Mouse (Mus musculus) hindbrain, embryonic 14.5 days (tissue): ENCODE measurements at regions not wholly inside any gene's neighbourhood (a gene's known extent, or its start where the extent isn't known, plus 50 kb on each side); places are given as distances from the start of the nearest gene placed in this dataset.

Experiments
- ATAC-seq: fragments of 200-750 bp; cut with Nextera tagmentation; 2 replicates; pipeline ENCODE4 v1.8.0; 2017; ENCODE audit warnings: moderate number of reproducible peaks, mild to moderate bottlenecking, moderate TSS enrichment, moderate library complexity; ENCODE audit not compliant: low FRiP score
- DNase-seq: peaks from one replicate; pipeline ENCODE4 v3.0.0-alpha.2; 2015; ENCODE audit warnings: low spot score
- H3K27ac ChIP-seq: fragments of 300-500 bp; sonication (generic); 2 replicates; pipeline ENCODE4 v1.5.1; 2014; ENCODE audit warnings: mild to moderate bottlenecking, moderate library complexity
- H3K27me3 ChIP-seq: fragments of 300-500 bp; sonication (generic); 2 replicates; pipeline ENCODE4 v1.6.1; 2014; ENCODE audit warnings: mild to moderate bottlenecking, low read length, mixed read lengths; ENCODE audit not compliant: control insufficient read depth, insufficient read depth
- H3K36me3 ChIP-seq: fragments of 300-500 bp; sonication (generic); replicated peaks from 2 replicates; pipeline ENCODE4 v1.6.1; 2014; ENCODE audit not compliant: control insufficient read depth, insufficient read depth
- H3K4me1 ChIP-seq: fragments of 300-500 bp; sonication (generic); replicated peaks from 2 replicates; pipeline ENCODE4 v1.6.1; 2014; ENCODE audit warnings: antibody characterized with exemption, low read length, mixed read lengths; ENCODE audit not compliant: control insufficient read depth, insufficient read depth
- H3K4me2 ChIP-seq: fragments of 300-500 bp; sonication (generic); replicated peaks from 2 replicates; pipeline ENCODE4 v1.6.1; 2014; ENCODE audit warnings: mild to moderate bottlenecking, moderate library complexity
- H3K4me3 ChIP-seq: fragments of 300-500 bp; sonication (generic); replicated peaks from 2 replicates; pipeline ENCODE4 v1.5.1; 2014; ENCODE audit warnings: mild to moderate bottlenecking, low read length
- H3K9ac ChIP-seq: fragments of 300-500 bp; sonication (generic); 2 replicates; pipeline ENCODE4 v1.6.1; 2014
- H3K9me3 ChIP-seq: fragments of 300-500 bp; sonication (generic); 2 replicates; pipeline ENCODE4 v1.6.1; 2016; ENCODE audit warnings: low read length; ENCODE audit not compliant: control insufficient read depth
- WGBS: fragments of 180-500 bp; shearing (Covaris S2); extraction: QIAGEN DNeasy Blood & Tissue Kit; methylation state at CpG from one replicate; pipeline ENCODE4 v1.1.7; 2014; 5-methylcytosine and 5-hydroxymethylcytosine counted together

DNA sequence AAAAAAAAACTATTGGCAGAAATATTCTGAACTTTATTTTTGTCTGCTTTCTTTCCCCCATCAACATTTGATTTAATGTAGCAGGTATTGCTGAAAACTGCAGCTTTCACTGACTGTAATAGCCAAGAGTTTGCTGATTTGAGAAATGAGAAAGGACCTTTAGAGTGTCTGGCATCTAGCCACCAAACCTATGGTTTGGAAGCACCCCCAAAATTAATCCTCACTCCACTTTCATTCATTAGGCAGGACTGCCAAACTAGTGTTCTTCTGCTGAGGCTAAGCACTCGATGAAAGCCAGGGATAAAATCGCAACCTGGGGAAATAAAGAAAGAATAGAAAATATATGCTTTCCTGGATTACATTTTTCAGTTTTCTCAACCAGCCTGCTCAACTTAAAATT lies 320.4 kb downstream of the Atp6ap1l start:
- Histone ChIP-seq H3K9ac (no peak overlapping the region), H3K36me3 (no peaks in the 10 kb centered on the region), H3K4me3 (no peak overlapping the region), H3K9me3 (no peaks in the 10 kb centered on the region), H3K27me3 (no peaks in the 10 kb centered on the region), H3K4me2 (no peak overlapping the region), H3K4me1 (no peaks in the 10 kb centered on the region), H3K27ac (no peak overlapping the region)
- no peak for DNase-seq
- no peak for ATAC-seq
- 92% methylated on average over 2 of the region's 2 CpGs for WGBS

DNA sequence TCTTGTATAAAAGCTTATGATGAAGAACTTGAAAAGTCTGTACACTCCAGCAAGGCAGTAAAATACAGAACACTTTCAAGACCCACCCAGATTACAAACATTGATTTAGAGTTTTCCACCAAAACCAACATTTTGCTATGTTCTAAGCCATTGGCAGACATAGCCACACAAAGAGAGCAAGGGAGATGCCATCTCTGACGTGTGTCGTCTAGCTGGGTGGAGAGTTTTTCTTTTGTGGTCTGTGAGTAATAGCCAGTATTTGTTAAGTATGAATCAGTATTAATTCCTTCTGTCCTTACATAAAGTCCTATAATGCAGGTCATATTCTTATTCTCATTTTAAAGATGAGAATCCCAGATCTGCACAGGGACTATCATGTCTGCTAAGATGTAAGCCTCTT lies 329.8 kb downstream of the Atp6ap1l start:
- Histone ChIP-seq H3K4me2 (no peak overlapping the region), H3K27me3 (no peaks in the 10 kb centered on the region), H3K4me3 (no peak overlapping the region), H3K27ac (no peak overlapping the region), H3K9ac (no peak overlapping the region), H3K9me3 (no peaks in the 10 kb centered on the region), H3K4me1 (no peaks in the 10 kb centered on the region), H3K36me3 (no peaks in the 10 kb centered on the region)
- 94% methylated on average over 2 of the region's 2 CpGs for WGBS
- ATAC-seq, result no peak
- DNase-seq, result no peak

DNA sequence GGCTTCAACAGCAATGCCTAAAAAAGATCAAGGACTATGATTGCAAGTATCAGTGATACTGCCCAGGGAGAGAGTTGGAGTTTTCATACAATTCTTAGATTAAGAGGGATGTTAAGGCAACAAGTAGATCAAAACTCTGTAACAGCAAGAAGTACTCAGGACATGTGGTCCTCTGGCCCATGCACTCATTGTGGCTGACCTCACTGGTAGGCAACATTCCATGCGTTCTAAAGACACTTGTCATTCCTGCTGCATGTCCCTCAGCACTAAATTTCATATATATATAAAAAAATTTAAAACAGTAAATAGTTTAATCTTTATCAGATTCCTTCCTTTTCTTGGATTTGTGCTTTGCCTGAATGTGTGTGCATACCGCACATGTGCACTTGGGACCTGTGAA lies 332.6 kb downstream of the Atp6ap1l start:
- DNase-seq (no peak), ATAC-seq (no peak)
- Histone ChIP-seq H3K27me3 (no peaks in the 10 kb centered on the region), H3K4me1 (no peaks in the 10 kb centered on the region), H3K9ac (no peak overlapping the region), H3K27ac (no peak overlapping the region), H3K4me2 (no peak overlapping the region), H3K9me3 (no peaks in the 10 kb centered on the region), H3K4me3 (no peak overlapping the region), H3K36me3 (no peaks in the 10 kb centered on the region)
- WGBS, result 93% methylated on average over 2 of the region's 2 CpGs

DNA sequence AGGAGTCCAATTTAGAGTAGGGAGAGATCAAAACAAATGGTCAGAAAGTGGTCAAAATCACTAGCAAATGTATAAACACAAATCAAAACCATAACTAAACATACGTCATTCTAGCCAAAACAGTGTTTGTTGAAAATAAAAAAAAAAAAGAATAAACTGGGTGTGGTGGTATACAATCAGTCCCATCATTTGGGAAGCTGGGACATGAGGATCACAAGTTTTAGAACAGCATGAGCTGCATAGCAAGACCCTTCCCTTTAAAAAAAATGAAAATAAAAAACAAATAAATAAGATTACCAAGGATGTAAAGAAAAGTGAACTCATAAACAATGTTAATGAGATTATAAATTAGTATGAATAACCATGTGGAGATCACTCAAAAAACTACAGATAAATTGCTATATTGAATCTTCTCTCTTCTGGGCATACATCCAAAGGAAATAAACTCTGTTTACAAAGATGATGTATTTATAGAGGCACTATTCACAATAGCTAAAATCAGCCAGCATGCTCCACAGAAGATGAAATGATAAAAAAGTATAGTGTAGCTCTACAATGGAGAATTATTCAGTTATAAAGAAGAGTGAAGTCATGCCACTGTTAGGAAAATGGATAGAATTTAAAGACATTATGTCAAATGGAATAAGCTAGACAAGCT lies 341.8 kb downstream of the Atp6ap1l start:
- WGBS, result 94% methylated on average over 1 of the region's 1 CpGs
- ATAC-seq, result no peak

DNA sequence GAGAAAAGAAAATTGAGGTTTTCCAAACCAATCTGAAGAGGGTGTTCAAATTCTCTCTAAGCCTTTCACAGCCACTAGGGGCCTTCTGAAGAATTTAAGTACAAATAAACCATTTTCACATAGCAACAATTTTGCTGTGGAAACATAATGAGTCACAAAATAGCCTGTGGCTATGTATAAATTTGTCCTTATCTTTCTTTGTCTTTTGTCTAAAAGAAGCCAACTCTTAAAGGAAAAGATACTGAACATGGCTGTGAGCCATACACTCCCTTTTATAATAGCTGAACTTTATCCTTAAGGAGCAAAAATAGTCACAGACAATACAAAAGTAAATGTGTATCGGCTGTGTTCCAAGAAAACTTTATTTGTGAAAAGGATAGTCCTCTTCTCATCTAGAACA lies 345.1 kb downstream of the Atp6ap1l start:
- no peak overlapping the region for H3K4me3 ChIP-seq
- no peaks in the 10 kb centered on the region for H3K4me1 ChIP-seq
- H3K27me3 ChIP-seq, result no peaks in the 10 kb centered on the region
- DNase-seq (no peak), ATAC-seq (no peak)
- no peaks in the 10 kb centered on the region for H3K36me3 ChIP-seq
- H3K27ac ChIP-seq, result no peak overlapping the region
- no peak overlapping the region for H3K4me2 ChIP-seq
- no peak overlapping the region for H3K9ac ChIP-seq
- H3K9me3 ChIP-seq, result no peaks in the 10 kb centered on the region
- WGBS, result 88% methylated on average over 1 of the region's 1 CpGs

More for the DNA sequence above, 341.8 kb downstream of the Atp6ap1l start:
- Histone ChIP-seq H3K4me3 (no peak overlapping the region), H3K36me3 (no peaks in the 10 kb centered on the region), H3K27ac (no peak overlapping the region), H3K9me3 (no peaks in the 10 kb centered on the region), H3K27me3 (no peaks in the 10 kb centered on the region), H3K9ac (no peak overlapping the region), H3K4me2 (no peak overlapping the region), H3K4me1 (no peaks in the 10 kb centered on the region)
- DNase-seq, result no peak

DNA sequence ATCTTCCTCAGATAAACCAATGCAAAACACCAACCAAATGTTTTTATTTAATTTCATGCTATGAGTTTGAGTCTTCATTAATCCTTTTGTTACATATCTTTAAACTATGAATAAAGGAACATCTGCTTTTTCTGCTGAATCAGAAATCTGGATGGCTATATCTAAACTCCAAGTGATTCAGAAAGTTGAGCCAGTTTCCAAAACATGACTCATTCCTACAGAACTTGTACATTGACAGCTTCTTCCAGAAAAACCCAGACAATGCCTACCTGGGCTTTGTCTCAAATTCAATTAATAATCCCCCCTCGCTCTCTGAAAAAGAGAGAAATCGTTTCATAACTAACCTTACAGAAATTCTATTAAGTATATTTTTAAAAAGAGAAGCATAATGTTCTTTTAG lies 345.7 kb downstream of the Atp6ap1l start:
- Histone ChIP-seq H3K36me3 (no peaks in the 10 kb centered on the region), H3K9ac (no peak overlapping the region), H3K4me3 (no peak overlapping the region), H3K27ac (no peak overlapping the region), H3K4me1 (no peaks in the 10 kb centered on the region), H3K4me2 (no peak overlapping the region), H3K9me3 (no peaks in the 10 kb centered on the region), H3K27me3 (no peaks in the 10 kb centered on the region)
- ATAC-seq (no peak), DNase-seq (no peak)
- WGBS, result 92% methylated on average over 2 of the region's 2 CpGs

DNA sequence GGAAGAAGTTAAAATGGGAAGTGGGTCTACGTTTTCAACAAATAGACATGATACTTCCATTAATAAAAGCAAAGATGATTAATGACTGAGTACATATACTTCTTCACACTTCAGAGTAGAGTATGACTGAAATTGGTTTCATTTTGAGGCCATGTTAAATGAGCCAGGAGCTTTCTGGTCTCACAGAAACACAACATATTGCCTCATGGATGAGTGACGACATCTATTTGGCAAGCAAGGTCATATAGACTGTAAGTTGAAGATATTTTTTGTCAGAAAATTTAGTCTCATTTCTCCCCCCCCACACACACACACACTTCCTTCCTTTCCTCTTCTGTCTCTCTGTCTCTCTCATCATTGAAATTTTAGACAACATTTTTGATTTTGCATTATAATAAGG lies 354.0 kb downstream of the Atp6ap1l start:
- WGBS, result 78% methylated on average over 2 of the region's 2 CpGs
- Histone ChIP-seq H3K27me3 (no peaks in the 10 kb centered on the region), H3K4me2 (no peak overlapping the region), H3K4me1 (no peaks in the 10 kb centered on the region), H3K27ac (no peak overlapping the region), H3K9ac (no peak overlapping the region), H3K36me3 (no peaks in the 10 kb centered on the region), H3K9me3 (no peaks in the 10 kb centered on the region), H3K4me3 (no peak overlapping the region)
- DNase-seq (no peak), ATAC-seq (no peak)

DNA sequence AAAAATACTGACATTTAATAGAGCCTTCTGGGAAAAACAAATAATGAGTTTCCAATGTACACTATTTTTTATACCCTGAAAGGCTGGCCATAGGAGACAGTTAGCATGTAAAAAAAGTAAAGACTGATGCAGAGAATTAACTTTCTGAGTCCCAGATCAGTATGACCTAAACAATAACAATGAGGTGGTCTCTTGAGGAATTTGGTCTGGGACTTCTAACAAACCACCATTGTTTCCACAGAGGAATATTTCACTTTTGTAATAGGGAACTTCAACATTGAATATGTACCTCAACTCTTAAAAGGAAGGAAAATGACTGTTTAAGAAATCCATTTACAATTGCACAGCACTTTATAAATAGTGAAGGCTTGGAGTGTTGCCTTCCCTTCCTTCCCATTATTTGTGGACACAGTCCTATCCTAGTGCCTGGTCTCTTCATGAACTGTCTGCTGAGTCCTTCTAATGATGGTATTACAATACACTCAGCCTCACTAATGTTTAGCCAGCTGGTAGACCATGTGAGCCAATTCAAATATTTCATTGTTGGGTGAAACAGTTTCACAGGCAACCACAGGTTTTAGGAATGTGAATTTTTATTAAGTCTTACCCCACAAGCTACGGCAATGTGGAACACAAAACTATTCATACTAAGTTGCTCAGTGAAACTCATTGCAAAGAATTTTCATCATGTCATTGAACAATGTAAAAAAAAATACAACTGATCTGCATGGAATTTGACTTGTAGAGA lies 358.7 kb downstream of the Atp6ap1l start:
- WGBS, result 58% methylated on average over 1 of the region's 1 CpGs
- no peak for DNase-seq
- Histone ChIP-seq H3K9ac (no peak overlapping the region), H3K27ac (no peak overlapping the region), H3K36me3 (no peaks in the 10 kb centered on the region), H3K4me3 (no peak overlapping the region), H3K4me1 (no peaks in the 10 kb centered on the region), H3K9me3 (no peaks in the 10 kb centered on the region), H3K4me2 (no peak overlapping the region), H3K27me3 (no peaks in the 10 kb centered on the region)
- ATAC-seq, result no peak

DNA sequence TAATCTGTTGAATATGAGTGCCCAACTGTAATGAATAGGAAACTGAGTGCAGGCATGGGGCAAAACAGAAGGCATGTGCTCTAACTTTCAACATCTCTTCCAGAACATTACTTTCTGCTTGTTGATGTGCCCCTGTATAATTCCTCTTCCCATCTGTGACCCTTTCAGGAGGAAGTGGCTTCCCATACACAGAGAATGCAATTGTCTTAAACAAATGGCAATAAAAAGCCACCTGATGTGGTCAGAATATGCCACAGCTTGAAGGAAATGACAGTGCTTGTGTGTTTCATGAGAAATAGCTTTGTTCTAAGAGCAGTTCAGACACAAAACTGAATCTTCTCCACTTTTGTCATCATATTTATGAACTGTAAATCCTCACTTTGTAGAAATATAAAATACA lies 359.3 kb downstream of the Atp6ap1l start:
- Histone ChIP-seq H3K9me3 (no peaks in the 10 kb centered on the region), H3K27me3 (no peaks in the 10 kb centered on the region), H3K4me2 (no peak overlapping the region), H3K27ac (no peak overlapping the region), H3K4me3 (no peak overlapping the region), H3K4me1 (no peaks in the 10 kb centered on the region), H3K9ac (no peak overlapping the region), H3K36me3 (no peaks in the 10 kb centered on the region)
- no peak for DNase-seq
- no peak for ATAC-seq
